Mouse (Mus musculus) intestine, embryonic 15.5 days (tissue): ENCODE measurements around the gene 4930579F01Rik. TPM values are rescaled to one million over a fixed set of nuclear protein-coding genes. Genes with fewer than 3 reads are reported as not detected.
"Not testable (repeated sequence)": the region's sequence is repeated elsewhere in the genome, so short reads cannot be mapped to it uniquely, and the experiment has no call there.

Experiments
- ATAC-seq: fragments of 200-750 bp; cut with Nextera tagmentation; 2 replicates; pipeline ENCODE4 v1.8.0; 2017; ENCODE audit warnings: moderate TSS enrichment, moderate library complexity
- H3K27ac ChIP-seq: fragments of 300-500 bp; sonication (generic); 2 replicates; pipeline ENCODE4 v1.5.1; 2015; ENCODE audit warnings: mild to moderate bottlenecking, inconsistent platforms
- H3K27me3 ChIP-seq: fragments of 300-500 bp; sonication (generic); replicated peaks from 2 replicates; pipeline ENCODE4 v1.6.1; 2015; ENCODE audit warnings: inconsistent platforms
- H3K36me3 ChIP-seq: fragments of 300-500 bp; sonication (generic); 2 replicates; pipeline ENCODE4 v1.6.1; 2015; ENCODE audit warnings: inconsistent platforms
- H3K4me1 ChIP-seq: fragments of 300-500 bp; sonication (generic); replicated peaks from 2 replicates; pipeline ENCODE4 v1.6.1; 2015; ENCODE audit warnings: inconsistent platforms
- H3K4me2 ChIP-seq: fragments of 300-500 bp; sonication (generic); replicated peaks from 2 replicates; pipeline ENCODE4 v1.6.1; 2015; ENCODE audit warnings: mild to moderate bottlenecking, inconsistent platforms
- H3K4me3 ChIP-seq: fragments of 300-500 bp; sonication (generic); replicated peaks from 2 replicates; pipeline ENCODE4 v1.5.1; 2015; ENCODE audit warnings: inconsistent platforms
- H3K9ac ChIP-seq: fragments of 300-500 bp; sonication (generic); 2 replicates; pipeline ENCODE4 v1.6.1; 2015; ENCODE audit warnings: inconsistent platforms
- H3K9me3 ChIP-seq: fragments of 300-500 bp; sonication (generic); 2 replicates; pipeline ENCODE4 v1.6.1; 2016; ENCODE audit warnings: inconsistent platforms
- WGBS: fragments of 180-500 bp; shearing (Covaris S2); methylation state at CpG from one replicate; pipeline ENCODE4 v1.1.7; 2015; 5-methylcytosine and 5-hydroxymethylcytosine counted together
- polyA plus RNA-seq: library from polyadenylated mRNA; unstranded; fragments of >200 nt; fragmentation: Nextera tagmentation; extraction: Ambion mirVana; gene quantifications from 2 replicates; pipeline ENCODE4 v1.2.1, GENCODE M21; 2015

4930579F01Rik gene
- polyA plus RNA-seq, 1 experiment from 2014 or later, result 0.20 TPM

GRCm38 (mm10) chr3:138142052-138142732 is 51.4 kb downstream of the 4930579F01Rik start:
- H3K9ac ChIP-seq, result no peak overlapping the region

DNA sequence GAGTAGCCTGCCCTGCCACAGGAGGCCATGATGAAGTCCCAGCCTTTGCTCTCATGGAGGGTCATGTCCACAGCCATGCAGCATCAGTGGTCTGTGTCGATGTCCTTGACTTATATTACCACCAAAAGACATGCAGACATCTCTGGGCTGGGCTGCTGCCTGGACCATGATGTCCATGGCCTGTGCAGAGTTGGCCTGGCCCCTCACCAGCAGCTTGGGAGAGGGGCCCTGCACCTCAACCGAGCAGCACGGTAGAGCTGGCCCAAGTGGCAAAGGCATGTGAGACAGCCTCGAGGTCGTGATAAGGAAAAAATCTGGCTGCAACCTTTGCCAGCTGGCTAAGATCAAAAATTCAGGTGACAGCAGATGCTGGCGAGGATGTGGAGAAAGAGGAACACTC is 54.0 kb downstream of the 4930579F01Rik start:
- 86% methylated on average over 6 of the region's 6 CpGs for WGBS
- no peak overlapping the region for H3K9ac ChIP-seq
- H3K4me1 ChIP-seq, result 0 out of 2 replicates have a peak, but pooled peaks cover 2% of the 10 kb centered on the region
- no peak overlapping the region for H3K27ac ChIP-seq
- no peaks in the 10 kb centered on the region for H3K36me3 ChIP-seq
- no peak overlapping the region for H3K4me3 ChIP-seq
- no peak for ATAC-seq
- no peak overlapping the region for H3K4me2 ChIP-seq
- no peaks in the 10 kb centered on the region for H3K27me3 ChIP-seq
- H3K9me3 ChIP-seq, result no peaks in the 10 kb centered on the region

More at GRCm38 (mm10) chr3:138142052-138142732, 51.4 kb downstream of the 4930579F01Rik start:
- H3K27me3 ChIP-seq, result no peaks in the 10 kb centered on the region
- ATAC-seq, result no peak
- peak overlapping the region; percentile 41 for H3K4me2 ChIP-seq
- no peak overlapping the region for H3K27ac ChIP-seq
- H3K36me3 ChIP-seq, result no peaks in the 10 kb centered on the region
- H3K4me3 ChIP-seq, result no peak overlapping the region
- 0 out of 2 replicates have a peak, but pooled peaks cover 2% of the 10 kb centered on the region for H3K4me1 ChIP-seq
- no peaks in the 10 kb centered on the region for H3K9me3 ChIP-seq
- WGBS, result 64% methylated on average over 4 of the region's 4 CpGs

- H3K27ac ChIP-seq, H3K9ac ChIP-seq, ATAC-seq, H3K4me3 ChIP-seq, H3K36me3 ChIP-seq, H3K9me3 ChIP-seq, H3K27me3 ChIP-seq, H3K4me2 ChIP-seq, H3K4me1 ChIP-seq: not testable (repeated sequence)
- WGBS, result 94% methylated on average over 13 of the region's 13 CpGs
Measured at GRCm38 (mm10) chr3:138138146-138138545, 55.5 kb downstream of the 4930579F01Rik start.

DNA sequence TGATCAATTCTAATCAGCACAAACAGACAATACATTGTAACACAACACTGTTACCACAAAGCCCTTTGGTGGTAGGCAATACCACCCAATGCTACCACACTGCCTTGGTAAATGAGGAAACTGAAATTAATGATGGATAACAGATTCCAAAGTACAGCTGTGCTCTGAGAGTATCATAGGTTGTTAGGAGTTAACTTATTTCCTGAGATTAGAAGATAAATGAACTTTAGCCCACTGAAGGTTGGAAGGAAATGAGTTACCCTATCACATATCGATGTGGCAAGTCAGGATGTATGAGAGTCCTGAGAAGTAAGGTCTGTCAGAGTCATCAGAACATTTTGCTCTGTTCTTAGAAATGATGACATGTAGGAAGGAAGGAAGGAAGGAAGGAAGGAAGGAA is 59.1 kb downstream of the 4930579F01Rik start:
- ATAC-seq, result peak; percentile 46
- 66% methylated on average over 1 of the region's 1 CpGs for WGBS
- Histone ChIP-seq H3K9ac (no peak overlapping the region), H3K4me1 (no peaks in the 10 kb centered on the region), H3K4me3 (no peak overlapping the region), H3K4me2 (no peak overlapping the region), H3K36me3 (no peaks in the 10 kb centered on the region), H3K9me3 (no peaks in the 10 kb centered on the region), H3K27me3 (no peaks in the 10 kb centered on the region), H3K27ac (no peak overlapping the region)

GRCm38 (mm10) chr3:138133916-138134315 is 59.7 kb downstream of the 4930579F01Rik start:
- ATAC-seq, result no peak
- H3K4me2 ChIP-seq, result no peak overlapping the region
- H3K27me3 ChIP-seq, result no peaks in the 10 kb centered on the region
- H3K9ac ChIP-seq, result no peak overlapping the region
- WGBS, result 88% methylated on average over 11 of the region's 11 CpGs
- H3K9me3 ChIP-seq, result no peaks in the 10 kb centered on the region
- H3K4me1 ChIP-seq, result no peaks in the 10 kb centered on the region
- no peak overlapping the region for H3K4me3 ChIP-seq
- H3K36me3 ChIP-seq, result no peaks in the 10 kb centered on the region
- H3K27ac ChIP-seq, result peak overlapping the region; percentile 33; the same call in 1 of the 2 replicates

- Histone ChIP-seq H3K9ac (no peak overlapping the region), H3K36me3 (no peaks in the 10 kb centered on the region), H3K27ac (peak overlapping the region; percentile 56; the same call in 1 of the 2 replicates), H3K4me2 (no peak overlapping the region), H3K9me3 (no peaks in the 10 kb centered on the region), H3K27me3 (no peaks in the 10 kb centered on the region), H3K4me1 (no peaks in the 10 kb centered on the region), H3K4me3 (no peak overlapping the region)
- WGBS, result 73% methylated on average over 8 of the region's 8 CpGs
- peak; percentile 69 for ATAC-seq
Measured at GRCm38 (mm10) chr3:138133463-138133862, 60.2 kb downstream of the 4930579F01Rik start.

- peak; percentile 75 for ATAC-seq
- Histone ChIP-seq H3K36me3 (no peaks in the 10 kb centered on the region), H3K9me3 (no peaks in the 10 kb centered on the region), H3K27me3 (no peaks in the 10 kb centered on the region), H3K4me3 (peak overlapping the region; percentile 26), H3K4me2 (no peak overlapping the region), H3K9ac (no peak overlapping the region), H3K4me1 (no peaks in the 10 kb centered on the region), H3K27ac (peak overlapping the region; percentile 52)
- WGBS, result 37% methylated on average over 9 of the region's 9 CpGs
Measured at GRCm38 (mm10) chr3:138131168-138131567, 62.5 kb downstream of the 4930579F01Rik start.

GRCm38 (mm10) chr3:138130692-138131091 is 62.9 kb downstream of the 4930579F01Rik start:
- peak overlapping the region; percentile 52 for H3K27ac ChIP-seq

GRCm38 (mm10) chr3:138129110-138129509 is 64.5 kb downstream of the 4930579F01Rik start:
- H3K27ac ChIP-seq, result peak overlapping the region; percentile 74
- 78% methylated on average over 6 of the region's 6 CpGs for WGBS
- peak overlapping the region; percentile 24; the same call in 1 of the 2 replicates for H3K4me3 ChIP-seq

More at GRCm38 (mm10) chr3:138130692-138131091, 62.9 kb downstream of the 4930579F01Rik start:
- no peaks in the 10 kb centered on the region for H3K36me3 ChIP-seq
- H3K9me3 ChIP-seq, result no peaks in the 10 kb centered on the region
- peak overlapping the region; percentile 26 for H3K4me3 ChIP-seq
- ATAC-seq, result no peak
- no peak overlapping the region for H3K4me2 ChIP-seq
- no peaks in the 10 kb centered on the region for H3K27me3 ChIP-seq
- no peaks in the 10 kb centered on the region for H3K4me1 ChIP-seq
- H3K9ac ChIP-seq, result no peak overlapping the region
- WGBS, result 61% methylated on average over 1 of the region's 1 CpGs

DNA sequence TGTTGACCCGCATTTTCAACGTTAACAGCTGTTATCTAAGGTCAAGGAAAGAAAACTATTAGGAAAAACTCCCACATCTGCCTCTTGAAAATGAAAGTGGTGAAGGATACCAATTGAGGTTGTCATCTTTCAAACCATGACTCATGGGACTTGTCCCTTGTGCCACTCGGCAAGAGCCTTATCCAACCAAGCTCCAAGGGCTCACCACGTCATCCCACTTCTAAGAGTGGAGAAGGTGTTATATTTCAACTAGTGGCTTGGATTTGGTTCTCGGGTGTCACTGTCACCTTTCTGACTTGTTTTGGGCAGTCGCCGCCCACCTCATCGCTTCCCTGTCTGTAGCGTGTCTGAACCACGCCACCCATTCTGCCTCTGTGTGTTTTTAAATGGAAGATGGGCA is 69.8 kb downstream of the 4930579F01Rik start:
- no peaks in the 10 kb centered on the region for H3K9me3 ChIP-seq

More at GRCm38 (mm10) chr3:138129110-138129509, 64.5 kb downstream of the 4930579F01Rik start:
- ATAC-seq, result peak; percentile 65
- Histone ChIP-seq H3K36me3 (no peaks in the 10 kb centered on the region), H3K4me2 (peak overlapping the region; percentile 39), H3K9me3 (no peaks in the 10 kb centered on the region), H3K4me1 (no peaks in the 10 kb centered on the region), H3K9ac (no peak overlapping the region), H3K27me3 (no peaks in the 10 kb centered on the region)

GRCm38 (mm10) chr3:138121461-138121860 is 72.2 kb downstream of the 4930579F01Rik start:
- ATAC-seq, result peak; percentile 66
- WGBS, result 76% methylated on average over 2 of the region's 2 CpGs

More for the DNA sequence above, 69.8 kb downstream of the 4930579F01Rik start:
- Histone ChIP-seq H3K27ac (no peak overlapping the region), H3K27me3 (no peaks in the 10 kb centered on the region), H3K36me3 (no peaks in the 10 kb centered on the region), H3K4me3 (no peak overlapping the region), H3K9ac (no peak overlapping the region), H3K4me1 (0 out of 2 replicates have a peak, but pooled peaks cover 3% of the 10 kb centered on the region), H3K4me2 (no peak overlapping the region)
- WGBS, result 80% methylated on average over 10 of the region's 10 CpGs
- ATAC-seq, result no peak

DNA sequence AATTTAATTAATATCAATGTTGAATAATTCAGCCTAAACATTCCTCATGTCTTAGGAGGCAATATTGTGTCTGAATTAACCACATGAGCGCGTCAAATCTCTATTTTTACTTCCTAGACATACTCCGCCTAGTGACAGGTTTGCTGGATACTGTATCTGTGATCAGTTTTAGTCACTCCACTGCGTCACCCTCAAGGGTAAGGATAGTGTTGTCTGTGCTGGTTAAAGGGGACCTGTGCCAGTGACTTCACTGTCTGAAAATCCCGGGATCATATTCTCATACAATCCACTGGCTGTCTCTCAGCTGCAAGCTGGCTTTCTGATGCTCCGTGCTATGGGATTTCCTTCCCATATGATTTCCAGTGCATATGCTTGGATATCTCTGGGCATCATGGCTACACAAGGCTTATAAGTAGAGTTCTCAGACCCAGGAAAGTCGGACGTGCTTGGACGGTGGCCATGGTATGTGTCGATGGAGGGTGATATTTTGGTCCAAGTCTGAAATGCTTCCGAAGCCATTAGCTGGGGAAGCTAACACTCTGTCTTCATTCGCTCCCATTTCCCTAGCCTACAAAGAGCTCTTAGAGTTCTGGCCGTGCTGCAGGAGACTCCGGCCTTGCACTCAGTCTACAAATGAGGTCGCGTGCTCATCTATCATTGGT is 74.0 kb downstream of the 4930579F01Rik start:
- ATAC-seq, result no peak
- H3K27ac ChIP-seq, result no peak overlapping the region
- no peak overlapping the region for H3K4me2 ChIP-seq
- H3K9ac ChIP-seq, result no peak overlapping the region
- H3K4me3 ChIP-seq, result no peak overlapping the region
- no peaks in the 10 kb centered on the region for H3K27me3 ChIP-seq
- 0 out of 2 replicates have a peak, but pooled peaks cover 3% of the 10 kb centered on the region for H3K4me1 ChIP-seq
- no peaks in the 10 kb centered on the region for H3K36me3 ChIP-seq
- no peaks in the 10 kb centered on the region for H3K9me3 ChIP-seq
- 89% methylated on average over 16 of the region's 16 CpGs for WGBS

More at GRCm38 (mm10) chr3:138121461-138121860, 72.2 kb downstream of the 4930579F01Rik start:
- no peak overlapping the region for H3K27ac ChIP-seq
- no peaks in the 10 kb centered on the region for H3K27me3 ChIP-seq
- no peaks in the 10 kb centered on the region for H3K36me3 ChIP-seq
- H3K4me2 ChIP-seq, result no peak overlapping the region
- H3K9me3 ChIP-seq, result no peaks in the 10 kb centered on the region
- H3K4me1 ChIP-seq, result 0 out of 2 replicates have a peak, but pooled peaks cover 3% of the 10 kb centered on the region
- H3K4me3 ChIP-seq, result no peak overlapping the region
- H3K9ac ChIP-seq, result no peak overlapping the region
